Mouse (Mus musculus): ENCODE measurements at regions not wholly inside any gene's neighbourhood (a gene's known extent, or its start where the extent isn't known, plus 50 kb on each side); places are given as distances from the start of the nearest gene placed in this dataset.
"Not testable (repeated sequence)": the region's sequence is repeated elsewhere in the genome, so short reads cannot be mapped to it uniquely, and the experiment has no call there.

GRCm38 (mm10) chr14:81685691-81686090 lies 1701.8 kb downstream of the Olfm4 start:
- WGBS, result 55% methylated on average over 5 of the region's 5 CpGs
- no peaks in the 10 kb centered on the region for H3K36me3 ChIP-seq (ENCODE audit: control insufficient read depth, insufficient read depth, low read length)
- no peak overlapping the region for H3K9ac ChIP-seq (ENCODE audit: low read depth, low read length)
- no peak overlapping the region for H3K4me3 ChIP-seq (ENCODE audit: low read depth, low read length)
- no peak overlapping the region for H3K27ac ChIP-seq (ENCODE audit: low read depth, low read length)
- H3K27me3 ChIP-seq (ENCODE audit: control insufficient read depth, insufficient read depth, low read length), result no peaks in the 10 kb centered on the region
- ATAC-seq (ENCODE audit: low FRiP score) (peak; percentile 74), DNase-seq (ENCODE audit: low spot score) (peak; percentile 15)
- H3K4me2 ChIP-seq (replicated peaks; ENCODE audit: low read depth, low read length), result no peak overlapping the region
- no peaks in the 10 kb centered on the region for H3K9me3 ChIP-seq (ENCODE audit: control insufficient read depth, low read length)
- H3K4me1 ChIP-seq (replicated peaks; ENCODE audit: control insufficient read depth, insufficient read depth, low read length), result no peaks in the 10 kb centered on the region

- not testable (repeated sequence) for DNase-seq (ENCODE audit: low spot score); H3K27ac ChIP-seq (ENCODE audit: low read depth, low read length); H3K36me3 ChIP-seq (ENCODE audit: control insufficient read depth, insufficient read depth, low read length); H3K4me1 ChIP-seq (replicated peaks; ENCODE audit: control insufficient read depth, insufficient read depth, low read length); H3K9ac ChIP-seq (ENCODE audit: low read depth, low read length); H3K4me2 ChIP-seq (replicated peaks; ENCODE audit: low read depth, low read length); H3K9me3 ChIP-seq (ENCODE audit: control insufficient read depth, low read length); H3K27me3 ChIP-seq (ENCODE audit: control insufficient read depth, insufficient read depth, low read length); H3K4me3 ChIP-seq (ENCODE audit: low read depth, low read length); ATAC-seq (ENCODE audit: low FRiP score)
- no CpG with 5 or more reads among the region's 2 CpGs for WGBS
Observed at GRCm38 (mm10) chr14:81692245-81692644, 1708.4 kb downstream of the Olfm4 start.

DNA sequence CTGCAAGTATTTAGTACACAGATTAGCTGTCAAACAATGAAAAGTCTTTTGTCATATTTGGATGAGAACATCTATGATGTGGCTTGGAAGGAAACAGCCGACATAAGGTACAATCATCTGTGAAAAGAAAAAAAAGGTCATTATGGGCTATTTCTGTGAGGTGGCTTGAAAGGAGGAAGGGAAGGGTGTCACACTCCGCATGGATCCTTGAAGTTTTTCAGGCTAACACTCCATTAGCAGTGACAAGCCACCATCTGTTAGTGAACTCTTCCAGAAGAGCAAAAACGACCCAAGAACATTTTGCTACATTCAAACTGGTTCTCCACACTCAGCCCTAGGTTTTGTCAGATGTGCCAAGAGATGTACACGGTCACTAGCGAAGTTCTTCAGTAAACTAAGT lies 1732.2 kb downstream of the Olfm4 start:
- 84% methylated on average over 5 of the region's 5 CpGs for WGBS
- no peaks in the 10 kb centered on the region for H3K9me3 ChIP-seq (ENCODE audit: control insufficient read depth, low read length)
- H3K4me2 ChIP-seq (replicated peaks; ENCODE audit: low read depth, low read length), result no peak overlapping the region
- no peak overlapping the region for H3K4me3 ChIP-seq (ENCODE audit: low read depth, low read length)
- H3K27me3 ChIP-seq (ENCODE audit: control insufficient read depth, insufficient read depth, low read length), result no peaks in the 10 kb centered on the region
- DNase-seq (ENCODE audit: low spot score) (no peak), ATAC-seq (ENCODE audit: low FRiP score) (no peak)
- no peaks in the 10 kb centered on the region for H3K36me3 ChIP-seq (ENCODE audit: control insufficient read depth, insufficient read depth, low read length)
- H3K4me1 ChIP-seq (replicated peaks; ENCODE audit: control insufficient read depth, insufficient read depth, low read length), result no peaks in the 10 kb centered on the region
- H3K27ac ChIP-seq (ENCODE audit: low read depth, low read length), result no peak overlapping the region
- H3K9ac ChIP-seq (ENCODE audit: low read depth, low read length), result no peak overlapping the region

Data from hindbrain, embryonic 11.5 days (tissue).